ENCODE assay signal across 9 mouse cellular contexts in genomic region chr10:75853452-75853851, GRCm38 (mm10). TPM values are rescaled to one million over a fixed set of nuclear protein-coding genes. Genes with fewer than 3 reads are reported as not detected.
DNase-seq lines count a peak whose midpoint lies in the region; ATAC-seq lines count a peak whose summit lies in the region.
"Had no signal": no experiment of that assay in that cellular context is flagged by ENCODE, and none has a peak within 500 bp of the region (broad histone marks: within the 10 kb centered on the region; RNA-seq: fewer than 3 reads in every experiment).

No protein-coding gene starts in this region.

- H3K36me3 ChIP-seq in hindbrain, embryonic 15.5 days, result peaks cover 4% of the 10 kb centered on the region; the same call in 1 of the 2 replicates

- no peak overlapping the region for H3K4me3 ChIP-seq in hindbrain, embryonic 15.5 days

- H3K4me2 ChIP-seq in hindbrain, embryonic 15.5 days, result no peak overlapping the region

- no peaks in the 10 kb centered on the region for H3K27me3 ChIP-seq in hindbrain, embryonic 15.5 days

- peak; percentile 92 for DNase-seq in R1 (ENCODE audit: low read depth, low spot score)
- DNase-seq in cerebellum, adult 18-20 months, result peak; percentile 90 to 91
- peak; percentile 72 for DNase-seq in left cerebral cortex, adult 11 months (ENCODE audit: low spot score)
- DNase-seq in lung, postnatal 4 days, result peak; percentile 74 to 87
- peak; percentile 73 for DNase-seq in right cerebral cortex, postnatal 25 days
- DNase-seq in urinary bladder, postnatal 36 days (ENCODE audit: low spot score in 2 of 2), result peak; percentile 69 to 82

- 17% methylated on average over 10 of the region's 10 CpGs for WGBS in hindbrain, embryonic 15.5 days

- ATAC-seq in frontal cortex, adult (ENCODE audit: low TSS enrichment), result peak; percentile 58
- 0 out of 2 replicates have a peak, but pooled peaks have one; percentile 60 for ATAC-seq in hindbrain, embryonic 15.5 days (ENCODE audit: low FRiP score, low read depth)

- H3K4me1 ChIP-seq in hindbrain, embryonic 15.5 days (replicated peaks), result peaks cover 21% of the 10 kb centered on the region

- H3K27ac ChIP-seq in hindbrain, embryonic 15.5 days (replicated peaks), result no peak overlapping the region

- H3K9me3 ChIP-seq in hindbrain, embryonic 15.5 days, result no peaks in the 10 kb centered on the region

- H3K9ac ChIP-seq in hindbrain, embryonic 15.5 days, result no peak overlapping the region

RNA-seq across cellular contexts. Expression of gene Mif, which starts 6.6 kb away (rescaled TPM):
- polyA plus RNA-seq in hindbrain, embryonic 15.5 days (2015; fragmentation: Nextera tagmentation; extraction: Ambion mirVana), result 1,663 and 1,704 TPM in 2 replicates

RNA-seq across cellular contexts. Expression of gene Gstt2, which starts 16.2 kb away (rescaled TPM):
- polyA plus RNA-seq in hindbrain, embryonic 15.5 days (2015; fragmentation: Nextera tagmentation; extraction: Ambion mirVana), result 6.6 and 6.8 TPM in 2 replicates

RNA-seq across cellular contexts. Expression of gene Gstt4, which starts 31.1 kb away (rescaled TPM):
- not detected in 2 replicates for polyA plus RNA-seq in hindbrain, embryonic 15.5 days (2015; fragmentation: Nextera tagmentation; extraction: Ambion mirVana)
- polyA plus RNA-seq: large intestine, adult 2 months had no signal

RNA-seq across cellular contexts. Expression of gene Derl3, which starts 39.8 kb away (rescaled TPM):
- 1.7 and 2.0 TPM in 2 replicates for polyA plus RNA-seq in hindbrain, embryonic 15.5 days (2015; fragmentation: Nextera tagmentation; extraction: Ambion mirVana)

RNA-seq across cellular contexts. Expression of gene Gstt1, which starts 55.1 kb away (rescaled TPM):
- polyA plus RNA-seq in hindbrain, embryonic 15.5 days (2015; fragmentation: Nextera tagmentation; extraction: Ambion mirVana), result 14.8 and 15.4 TPM in 2 replicates
